In genomic region chr5:64812983-64813304, GRCm38 (mm10) we compare ENCODE assay signal across 8 mouse cellular contexts. TPM values are rescaled to one million over a fixed set of nuclear protein-coding genes. Genes with fewer than 3 reads are reported as not detected.
A peak's percentile ranks its signal among the peaks of the same experiment; 100 is the strongest.
DNase-seq lines count a peak whose midpoint lies in the region; ATAC-seq and TF ChIP-seq lines count a peak whose summit lies in the region.

No protein-coding gene starts in this region.

- H3K4me3 ChIP-seq in heart, embryonic 14.5 days (ENCODE audit: control insufficient read depth in 1 of 2, insufficient read depth in 1 of 2, low read depth in 1 of 2, low read length in 2 of 2) = peak overlapping the region in 1 of 2 experiments; percentile 24; a peak in 2 of 4 replicates
- peak overlapping the region; percentile 78 for H3K4me3 ChIP-seq in E14TG2a.4 (replicated peaks; ENCODE audit: low read length)
- peak overlapping the region; percentile 95 for H3K4me3 ChIP-seq in liver, embryonic 13.5 days (replicated peaks)

- H3K27ac ChIP-seq in heart, embryonic 14.5 days (replicated peaks in 1 of 2; ENCODE audit: control insufficient read depth in 1 of 2, insufficient read depth in 1 of 2, low read depth in 2 of 2, low read length in 2 of 2) = peak overlapping the region; percentile 89 to 94
- peak overlapping the region; percentile 97 for H3K27ac ChIP-seq in liver, embryonic 13.5 days

- no peak for ATAC-seq in heart, embryonic 14.5 days (ENCODE audit: insufficient number of reproducible peaks, insufficient read depth, low FRiP score, low read depth)
- ATAC-seq in erythroblast, adult 5-6 weeks (replicated peaks; ENCODE audit: low FRiP score, poor library complexity, severe bottlenecking) = 0 out of 2 replicates have a peak, but pooled peaks have one; percentile 1
- ATAC-seq in liver, embryonic 13.5 days (ENCODE audit: low read depth) = no peak

- H3K4me2 ChIP-seq in heart, embryonic 14.5 days (ENCODE audit: low read length) = peak overlapping the region; percentile 60
- H3K4me2 ChIP-seq in liver, embryonic 13.5 days = peak overlapping the region; percentile 78

- no peaks in the 10 kb centered on the region for H3K27me3 ChIP-seq in heart, embryonic 14.5 days (ENCODE audit: control insufficient read depth, insufficient read depth, low read length)
- no peaks in the 10 kb centered on the region for H3K27me3 ChIP-seq in E14TG2a.4 (ENCODE audit: insufficient read depth, low read length)
- H3K27me3 ChIP-seq in liver, embryonic 13.5 days = no peaks in the 10 kb centered on the region

- no peaks in the 10 kb centered on the region for H3K9me3 ChIP-seq in heart, embryonic 14.5 days (ENCODE audit: control insufficient read depth, low read length)
- H3K9me3 ChIP-seq in E14TG2a.4 (ENCODE audit: low read length) = no peaks in the 10 kb centered on the region
- H3K9me3 ChIP-seq in liver, embryonic 13.5 days (replicated peaks) = no peaks in the 10 kb centered on the region

- no peak for DNase-seq in heart, adult 18-20 months
- DNase-seq in liver, embryonic 13.5 days = no peak
- DNase-seq in urinary bladder, adult 2 months (ENCODE audit: low spot score) = no peak
- DNase-seq in ovary, postnatal 36 days (ENCODE audit: low spot score) = no peak
- no peak for DNase-seq in thymus, postnatal 14 days

- TF ChIP-seq CTCF in E14TG2a.4 (conservative IDR thresholded peaks at IDR 0.05; ENCODE audit: low read length) = no peak

- H3K9ac ChIP-seq in heart, embryonic 14.5 days (ENCODE audit: low read length) = peak overlapping the region; percentile 69
- H3K9ac ChIP-seq in liver, embryonic 13.5 days = peak overlapping the region; percentile 98

- WGBS in heart, embryonic 14.5 days = 42% methylated on average over 4 of the region's 4 CpGs
- 13% methylated on average over 4 of the region's 4 CpGs for WGBS in liver, embryonic 13.5 days (ENCODE audit: insufficient replicate concordance)

- H3K36me3 ChIP-seq in heart, embryonic 14.5 days (ENCODE audit: control insufficient read depth, insufficient read depth, low read length) = peaks cover 35% of the 10 kb centered on the region
- peaks cover 65% of the 10 kb centered on the region for H3K36me3 ChIP-seq in E14TG2a.4 (ENCODE audit: insufficient read depth, low read length)
- peaks cover 72% of the 10 kb centered on the region for H3K36me3 ChIP-seq in liver, embryonic 13.5 days

- H3K4me1 ChIP-seq in heart, embryonic 14.5 days (ENCODE audit: control insufficient read depth in 2 of 2, insufficient read depth in 2 of 2, low read length in 2 of 2) = peaks cover 44 to 78% of the 10 kb centered on the region in 2 experiments
- H3K4me1 ChIP-seq in E14TG2a.4 (replicated peaks; ENCODE audit: low read depth, low read length) = peaks cover 84% of the 10 kb centered on the region
- peaks cover 96% of the 10 kb centered on the region for H3K4me1 ChIP-seq in liver, embryonic 13.5 days (replicated peaks)

RNA-seq across cellular contexts. Expression of gene Klf3, which starts 9.8 kb away (rescaled TPM):
- polyA plus RNA-seq in heart, embryonic 14.5 days (2014; fragmentation: Nextera tagmentation; extraction: Ambion mirVana) = 51.9 and 52.1 TPM in 2 replicates
- total RNA-seq in heart, adult 18-20 months (2021) = 10 to 100 TPM; 36.9 to 49.1 TPM
- total RNA-seq in erythroblast, adult 5-6 weeks (2015; ENCODE audit: low replicate concordance) = 207 and 277 TPM in 2 replicates
- 170 and 195 TPM in 2 replicates for total RNA-seq in erythroblast, adult 5-6 weeks (2017; ENCODE audit: low replicate concordance)
- 73.2 and 78.4 TPM in 2 replicates for polyA plus RNA-seq in liver, embryonic 13.5 days (2015; fragmentation: Nextera tagmentation; extraction: Ambion mirVana)
- 55.4 and 59.6 TPM in 2 replicates for polyA plus RNA-seq in urinary bladder, adult 2 months (2012; rRNA removed)
